Mouse (Mus musculus): ENCODE measurements around the gene Ttc41. TPM values are rescaled to one million over a fixed set of nuclear protein-coding genes. Genes with fewer than 3 reads are reported as not detected.

Gene Ttc41
- polyA plus RNA-seq (2012; rRNA removed; ENCODE audit: low replicate concordance), result 0.38 and 0.54 TPM in 2 replicates

GRCm38 (mm10) chr10:86705318-86705921 is at the start of gene Ttc41, which contains the start of gene Hsp90b1:
Gene Ttc41 (plus strand): TSS chr10:86705811.
Gene Hsp90b1 (minus strand): TSS chr10:86705509.

GRCm38 (mm10) chr10:86763672-86764071 is 58.1 kb downstream of the Ttc41 start, which contains the start of gene Gm49358:
Gene Gm49358 (plus strand): TSS chr10:86763972.

GRCm38 (mm10) chr10:86778398-86779116 is 72.9 kb downstream of the Ttc41 start, which contains the start of gene Nt5dc3:
Gene Nt5dc3 (plus strand): TSS chr10:86779005.

Other genes with a start within 250 kb of the Ttc41 start
- 0.57 and 0.60 TPM in 2 replicates for gene Syn3, start 206.9 kb upstream of the Ttc41 start, polyA plus RNA-seq (2012; rRNA removed; ENCODE audit: low replicate concordance)
- 7.5 and 8.6 TPM in 2 replicates for gene Hsp90b1, start 302 bp upstream of the Ttc41 start, polyA plus RNA-seq (2012; rRNA removed; ENCODE audit: low replicate concordance)
- gene Gm49358, start 58.2 kb downstream of the Ttc41 start, polyA plus RNA-seq (2012; rRNA removed; ENCODE audit: low replicate concordance), result not detected in 2 replicates
- 1.3 and 3.7 TPM in 2 replicates for gene Nt5dc3, start 73.2 kb downstream of the Ttc41 start, polyA plus RNA-seq (2012; rRNA removed; ENCODE audit: low replicate concordance)

All from duodenum, adult 2 months (tissue).